Mouse (Mus musculus) ES-Bruce4 (cell line): Measurements from ENCODE around the gene Hap1.

Source experiments
- CTCF ChIP-seq: IDR thresholded peaks from one replicate; pipeline ENCODE4 v1.8.1; 2011; ENCODE audit warnings: low read depth, low read length
- POLR2A ChIP-seq: IDR thresholded peaks from one replicate; pipeline ENCODE4 v1.8.1; 2011; ENCODE audit warnings: low read length; ENCODE audit not compliant: insufficient read depth

- TF ChIP-seq POLR2A (no peak), CTCF (no peak)
Observed at GRCm38 (mm10) chr11:100335731-100336130, 20.2 kb downstream of the Hap1 start.
